Mouse (Mus musculus): Measurements from ENCODE around the gene Spink4. TPM values are rescaled to one million over a fixed set of nuclear protein-coding genes. Genes with fewer than 3 reads are reported as not detected.

Gene Spink4
- polyA plus RNA-seq, 1 experiment from 2014 or later: not detected

DNA sequence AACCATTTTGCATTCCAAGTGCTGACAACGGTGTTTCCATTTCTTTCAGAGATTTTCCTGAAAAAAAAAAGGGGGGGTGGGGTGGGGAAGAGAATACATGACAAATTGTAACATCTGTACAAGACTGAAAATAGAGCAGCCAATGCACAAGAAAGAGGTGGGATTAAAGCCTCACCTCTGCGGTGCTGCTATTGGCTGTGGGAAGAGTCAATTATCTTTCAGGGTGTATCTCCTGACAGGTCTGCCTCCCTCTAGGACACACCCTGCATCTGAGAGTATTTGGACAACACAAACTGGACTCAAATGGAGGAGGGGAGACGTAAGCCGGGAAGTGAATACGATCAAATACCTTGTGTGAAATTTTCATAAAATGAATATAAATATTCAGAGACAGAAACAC is 23.8 kb downstream of the Spink4 start:
- peaks cover 10% of the 10 kb centered on the region for H3K4me1 ChIP-seq
- peaks cover 68% of the 10 kb centered on the region for H3K36me3 ChIP-seq
- ATAC-seq (ENCODE audit: low FRiP score): no peak
- no peaks in the 10 kb centered on the region for H3K27me3 ChIP-seq
- no peak overlapping the region for H3K9ac ChIP-seq
- H3K4me3 ChIP-seq: no peak overlapping the region
- no peak overlapping the region for H3K27ac ChIP-seq
- peaks cover 3% of the 10 kb centered on the region; the same call in 1 of the 2 replicates for H3K9me3 ChIP-seq (replicated peaks)
- 98% methylated on average over 5 of the region's 5 CpGs for WGBS
- no peak overlapping the region for H3K4me2 ChIP-seq (replicated peaks)

DNA sequence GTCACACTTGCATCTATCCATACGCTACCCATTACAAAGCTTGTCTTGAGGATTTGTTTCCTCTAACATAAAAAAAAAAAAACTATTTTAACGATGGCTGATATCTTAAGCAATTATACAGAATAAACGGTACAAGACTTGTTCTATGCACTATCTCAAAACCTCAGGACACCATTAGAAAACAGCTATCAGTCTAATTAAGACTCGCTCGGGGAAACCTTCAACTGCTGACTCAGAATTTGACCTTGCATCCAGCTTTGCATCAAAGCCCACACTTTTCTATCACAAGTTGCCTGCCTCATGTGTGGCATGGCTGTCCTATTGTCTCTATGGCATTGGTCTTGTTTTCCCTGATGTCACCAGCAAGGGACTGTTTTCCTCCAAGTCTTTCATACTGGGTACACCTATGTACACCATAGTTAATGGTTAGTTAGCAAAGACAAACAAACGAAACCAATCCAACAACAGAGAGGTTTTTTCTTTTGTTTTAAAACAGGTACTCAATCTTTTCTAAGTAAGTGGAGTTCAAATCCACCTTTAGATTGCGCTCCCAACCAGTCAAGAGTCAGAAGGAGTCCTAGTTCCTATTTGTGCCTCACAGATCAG is 26.8 kb downstream of the Spink4 start:
- Histone ChIP-seq H3K4me2 (replicated peaks) (peak overlapping the region; percentile 57), H3K27ac (no peak overlapping the region), H3K4me1 (peaks cover 18% of the 10 kb centered on the region), H3K9me3 (replicated peaks) (no peaks in the 10 kb centered on the region), H3K4me3 (peak overlapping the region; percentile 95), H3K27me3 (no peaks in the 10 kb centered on the region), H3K36me3 (peaks cover 48% of the 10 kb centered on the region), H3K9ac (peak overlapping the region; percentile 90)
- 87% methylated on average over 7 of the region's 7 CpGs for WGBS
- no peak for ATAC-seq (ENCODE audit: low FRiP score)

DNA sequence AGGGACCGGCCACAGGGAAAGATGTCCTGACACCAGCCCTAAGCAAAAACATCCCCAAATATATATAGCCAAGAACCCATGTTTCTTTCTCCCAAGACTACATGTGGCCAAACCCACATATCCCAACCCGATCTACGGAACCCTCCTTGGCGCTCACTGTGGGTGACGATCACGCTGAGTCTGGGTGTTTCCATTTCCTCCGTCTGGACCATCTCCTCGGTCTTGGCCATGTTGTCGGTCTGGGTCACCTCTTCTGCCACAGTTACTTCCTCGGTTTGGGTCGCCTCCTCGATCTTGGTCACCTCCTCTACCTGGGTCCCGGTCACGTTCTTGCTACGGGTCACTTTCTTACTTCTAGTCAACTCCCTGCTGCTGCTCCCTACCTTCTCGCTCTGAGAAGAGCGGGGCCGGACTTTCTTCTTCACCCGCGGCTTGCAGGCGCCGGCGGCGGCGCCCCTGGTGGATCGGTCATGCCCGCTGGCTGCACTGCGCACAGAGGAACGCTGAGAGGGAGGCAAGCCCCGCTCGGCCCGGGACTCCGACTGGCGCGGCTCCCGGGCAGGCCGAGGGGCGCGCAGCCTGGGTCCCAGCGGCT is 27.8 kb downstream of the Spink4 start:
- WGBS: under 1% methylated on average over 40 of the region's 40 CpGs
- H3K27me3 ChIP-seq: no peaks in the 10 kb centered on the region
- peak overlapping the region; percentile 89 for H3K27ac ChIP-seq
- peaks cover 18% of the 10 kb centered on the region for H3K4me1 ChIP-seq
- H3K4me2 ChIP-seq (replicated peaks): peak overlapping the region; percentile 57
- ATAC-seq (ENCODE audit: low FRiP score): no peak; the same call in 1 of the 2 replicates
- H3K36me3 ChIP-seq: peaks cover 44% of the 10 kb centered on the region
- peak overlapping the region; percentile 95 for H3K4me3 ChIP-seq
- peak overlapping the region; percentile 90 for H3K9ac ChIP-seq
- H3K9me3 ChIP-seq (replicated peaks): no peaks in the 10 kb centered on the region

DNA sequence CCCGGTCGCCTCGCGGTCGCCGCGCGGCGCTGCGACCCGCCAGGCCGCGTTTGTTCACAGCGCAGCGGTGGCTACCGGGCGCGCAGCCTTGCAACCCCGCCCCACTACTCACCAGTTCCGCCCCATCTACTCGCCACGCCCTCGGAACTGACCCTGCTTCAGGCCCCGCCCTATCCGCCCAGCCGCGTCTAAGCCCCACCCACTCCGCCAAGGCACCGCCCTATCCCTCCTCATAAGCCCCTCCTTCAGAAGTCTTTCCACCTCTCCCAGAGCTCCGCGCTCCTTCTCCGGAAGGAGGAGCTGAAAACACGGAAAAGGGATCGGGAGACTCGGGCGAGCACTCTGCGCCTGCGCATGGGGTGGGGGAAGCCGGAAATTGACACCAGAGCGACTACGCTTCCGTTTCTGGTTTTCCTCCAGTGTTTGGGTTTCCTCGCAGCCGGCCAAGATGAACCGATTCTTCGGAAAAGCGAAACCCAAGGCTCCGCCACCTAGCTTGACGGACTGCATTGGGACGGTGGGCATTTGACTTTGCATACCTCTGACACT is 28.4 kb downstream of the Spink4 start, which contains the start of the genes Bag1 and Chmp5:
Gene Bag1 (minus strand): TSS at position 135 of the 549 bp plus-strand sequence.
Gene Chmp5 (plus strand): TSS at position 248 of the 549 bp plus-strand sequence.
- Histone ChIP-seq H3K4me2 (replicated peaks) (peak within 1 kb of the TSS; percentile 76), H3K36me3 (peaks cover 44% of the 10 kb centered on the region), H3K9ac (peak within 1 kb of the TSS; percentile 90), H3K27ac (peak within 1 kb of the TSS; percentile 89), H3K9me3 (replicated peaks) (no peaks in the 10 kb centered on the region), H3K27me3 (no peaks in the 10 kb centered on the region), H3K4me3 (peak within 1 kb of the TSS; percentile 95), H3K4me1 (peaks cover 18% of the 10 kb centered on the region)
- WGBS: under 1% methylated on average over 50 of the region's 50 CpGs
- ATAC-seq (ENCODE audit: low FRiP score): peak; percentile 98

DNA sequence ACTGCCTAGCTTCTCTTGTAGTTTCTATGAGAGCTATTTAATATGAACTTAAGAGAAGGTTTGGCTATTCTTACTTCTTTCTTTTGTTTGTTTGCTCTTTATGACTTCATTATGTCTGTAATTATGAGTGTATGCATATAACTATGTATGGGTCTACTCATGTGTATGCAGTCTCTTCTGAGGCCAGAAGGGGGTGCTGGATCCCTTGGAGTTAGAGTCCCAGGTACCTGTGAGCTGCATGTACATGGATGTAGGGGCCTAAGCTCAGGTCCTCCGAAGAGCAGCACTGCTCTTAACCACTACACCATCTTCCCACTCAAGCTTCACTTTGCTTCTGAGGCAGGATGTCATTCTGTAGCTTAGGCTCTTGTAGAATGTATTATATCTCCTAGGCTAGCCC is 33.7 kb downstream of the Spink4 start:
- no peak overlapping the region for H3K9ac ChIP-seq
- H3K9me3 ChIP-seq (replicated peaks): no peaks in the 10 kb centered on the region
- no peaks in the 10 kb centered on the region for H3K27me3 ChIP-seq
- no peak overlapping the region for H3K27ac ChIP-seq
- H3K4me1 ChIP-seq: peaks cover 8% of the 10 kb centered on the region
- WGBS: 79% methylated on average over 1 of the region's 1 CpGs
- no peak for ATAC-seq (ENCODE audit: low FRiP score)
- no peak overlapping the region for H3K4me3 ChIP-seq
- H3K4me2 ChIP-seq (replicated peaks): no peak overlapping the region
- peaks cover 62% of the 10 kb centered on the region for H3K36me3 ChIP-seq

DNA sequence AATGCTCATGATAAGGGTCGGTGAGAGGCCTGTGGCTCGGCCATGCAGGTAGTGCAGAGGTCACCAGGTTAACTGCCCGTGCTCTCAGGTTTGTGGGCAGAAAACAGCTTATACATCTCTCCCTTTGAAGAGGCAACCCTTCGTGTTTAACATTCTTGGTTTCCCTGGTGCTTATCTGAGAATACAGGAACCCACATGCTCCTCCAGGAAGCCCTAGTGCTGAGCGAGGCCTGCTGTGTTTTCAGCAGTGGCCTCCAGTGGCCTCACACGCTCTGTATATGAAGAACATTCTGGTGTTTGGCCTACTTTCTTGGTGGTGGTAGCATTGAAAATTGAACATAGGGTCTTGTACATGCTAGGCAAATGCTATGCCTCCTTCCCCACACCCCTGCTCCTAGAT is 36.1 kb downstream of the Spink4 start:
- no peak for ATAC-seq (ENCODE audit: low FRiP score)
- 88% methylated on average over 6 of the region's 6 CpGs for WGBS
- no peak overlapping the region for H3K9ac ChIP-seq
- H3K27me3 ChIP-seq: no peaks in the 10 kb centered on the region
- H3K4me3 ChIP-seq: no peak overlapping the region
- H3K36me3 ChIP-seq: peaks cover 76% of the 10 kb centered on the region
- no peaks in the 10 kb centered on the region for H3K4me1 ChIP-seq
- H3K9me3 ChIP-seq (replicated peaks): no peaks in the 10 kb centered on the region
- H3K4me2 ChIP-seq (replicated peaks): no peak overlapping the region
- no peak overlapping the region for H3K27ac ChIP-seq

DNA sequence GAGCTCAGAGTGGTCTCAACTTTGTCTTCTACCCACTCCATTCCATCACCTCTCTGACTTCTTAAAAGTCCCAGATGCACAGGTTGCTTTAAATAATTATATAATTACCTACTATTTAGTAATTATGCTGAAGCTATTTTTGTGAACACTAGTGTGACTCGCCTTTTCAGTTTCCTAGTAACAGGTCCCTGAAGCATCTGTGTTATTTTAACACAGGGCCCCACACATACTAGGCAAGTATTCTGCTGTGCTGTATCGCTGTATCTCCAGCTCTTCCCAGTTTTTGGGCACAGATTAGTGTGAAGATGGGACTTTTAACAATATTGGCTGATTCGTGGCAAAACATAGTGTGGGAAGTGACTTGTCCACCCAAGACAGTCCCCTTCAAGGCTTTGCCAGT is 43.7 kb downstream of the Spink4 start:
- H3K36me3 ChIP-seq: peaks cover 82% of the 10 kb centered on the region

DNA sequence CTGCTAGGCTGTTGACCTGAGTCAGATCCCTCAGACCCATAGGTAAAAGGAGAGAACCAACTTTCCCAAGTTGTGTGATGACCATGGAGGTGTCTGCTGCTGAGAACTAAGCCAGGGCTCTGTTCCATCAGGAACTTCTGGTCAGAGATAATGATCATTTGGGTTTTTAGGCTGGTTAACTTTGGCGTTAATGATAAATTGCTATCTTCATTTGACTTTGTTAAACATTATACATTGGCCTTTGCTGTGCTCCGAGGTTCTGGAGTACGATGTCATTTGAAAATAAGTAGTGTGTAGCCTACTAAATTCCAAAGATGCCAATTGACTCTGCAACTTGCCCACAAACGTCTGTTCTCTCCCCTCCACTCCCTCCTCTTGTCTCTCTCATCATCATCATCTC is 49.3 kb downstream of the Spink4 start:
- no peak for ATAC-seq (ENCODE audit: low FRiP score)
- WGBS: 76% methylated on average over 4 of the region's 4 CpGs
- H3K9ac ChIP-seq: no peak overlapping the region
- peaks cover 18% of the 10 kb centered on the region for H3K4me1 ChIP-seq
- no peaks in the 10 kb centered on the region for H3K27me3 ChIP-seq
- no peak overlapping the region for H3K4me2 ChIP-seq (replicated peaks)
- H3K27ac ChIP-seq: no peak overlapping the region
- H3K9me3 ChIP-seq (replicated peaks): no peaks in the 10 kb centered on the region
- no peak overlapping the region for H3K4me3 ChIP-seq
- peaks cover 33% of the 10 kb centered on the region for H3K36me3 ChIP-seq

More for the DNA sequence above, 43.7 kb downstream of the Spink4 start:
- no peak for ATAC-seq (ENCODE audit: low FRiP score)
- Histone ChIP-seq H3K4me3 (no peak overlapping the region), H3K4me2 (replicated peaks) (no peak overlapping the region), H3K9me3 (replicated peaks) (no peaks in the 10 kb centered on the region), H3K27ac (no peak overlapping the region), H3K27me3 (no peaks in the 10 kb centered on the region), H3K9ac (no peak overlapping the region), H3K4me1 (no peaks in the 10 kb centered on the region)
- 94% methylated on average over 3 of the region's 3 CpGs for WGBS

DNA sequence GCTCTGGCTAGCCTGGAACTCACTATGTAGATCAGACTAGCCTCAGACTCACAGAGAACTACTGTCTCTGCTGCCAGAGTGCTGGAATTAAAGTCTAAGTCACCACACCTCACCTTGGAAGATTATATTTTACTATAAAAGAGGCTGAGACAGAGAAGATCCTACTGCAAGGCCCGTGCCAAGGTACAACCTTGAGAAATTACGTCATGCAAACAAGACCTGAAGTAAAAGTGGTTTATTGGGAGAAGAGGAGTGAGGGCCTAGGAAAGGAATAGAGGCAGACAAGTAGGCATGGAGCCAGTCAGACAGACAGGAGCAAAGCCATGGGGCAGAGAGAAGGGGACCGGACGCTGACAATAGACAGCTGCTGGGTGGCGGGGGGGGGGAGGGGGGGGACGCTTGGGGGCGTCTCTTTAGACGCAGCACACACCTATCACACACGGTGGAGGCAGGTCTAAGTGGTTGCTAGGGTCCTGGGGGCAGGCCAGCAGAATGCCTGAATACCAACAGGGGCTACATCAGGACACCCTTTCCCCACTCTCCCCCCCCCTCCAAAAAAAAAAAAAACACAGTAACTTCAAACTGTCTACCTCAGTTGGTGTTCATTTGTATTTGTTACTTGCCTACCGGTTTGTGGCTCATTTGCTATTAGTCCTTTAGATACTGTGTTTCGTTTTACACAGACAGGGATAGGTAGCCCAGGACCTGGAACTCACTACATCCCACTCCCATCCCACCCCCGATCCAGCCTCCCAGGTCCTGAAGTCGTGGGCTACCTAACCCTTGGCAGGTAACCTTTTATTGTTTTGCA is 50.1 kb downstream of the Spink4 start:
- peak overlapping the region; percentile 96 for H3K4me3 ChIP-seq
- peak overlapping the region; percentile 92 for H3K27ac ChIP-seq
- H3K9ac ChIP-seq: peak overlapping the region; percentile 89
- H3K9me3 ChIP-seq (replicated peaks): no peaks in the 10 kb centered on the region
- peak; percentile 72 for ATAC-seq (ENCODE audit: low FRiP score)
- H3K4me2 ChIP-seq (replicated peaks): peak overlapping the region; percentile 79
- peaks cover 27% of the 10 kb centered on the region for H3K36me3 ChIP-seq
- 29% methylated on average over 9 of the region's 13 CpGs for WGBS
- no peaks in the 10 kb centered on the region for H3K27me3 ChIP-seq
- peaks cover 18% of the 10 kb centered on the region for H3K4me1 ChIP-seq

DNA sequence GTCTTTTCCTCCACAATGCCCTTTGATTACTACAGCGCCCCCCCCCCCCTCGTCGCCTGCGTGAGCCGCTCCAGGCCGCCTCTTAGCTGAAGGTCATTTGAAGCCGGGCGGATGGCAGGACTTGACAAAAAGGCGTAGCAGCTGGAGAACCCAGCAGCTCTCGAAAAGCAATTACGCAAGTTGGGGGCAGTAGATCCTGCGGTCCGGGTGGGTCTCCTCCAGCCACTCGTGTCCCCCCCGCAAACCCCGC is 50.7 kb downstream of the Spink4 start:
- ATAC-seq (ENCODE audit: low FRiP score): no peak
- Histone ChIP-seq H3K4me3 (peak overlapping the region; percentile 96), H3K9me3 (replicated peaks) (no peaks in the 10 kb centered on the region), H3K27me3 (no peaks in the 10 kb centered on the region), H3K4me1 (peaks cover 18% of the 10 kb centered on the region), H3K4me2 (replicated peaks) (peak overlapping the region; percentile 79), H3K9ac (peak overlapping the region; percentile 89), H3K27ac (peak overlapping the region; percentile 92), H3K36me3 (peaks cover 23% of the 10 kb centered on the region)
- WGBS: under 1% methylated on average over 16 of the region's 16 CpGs

DNA sequence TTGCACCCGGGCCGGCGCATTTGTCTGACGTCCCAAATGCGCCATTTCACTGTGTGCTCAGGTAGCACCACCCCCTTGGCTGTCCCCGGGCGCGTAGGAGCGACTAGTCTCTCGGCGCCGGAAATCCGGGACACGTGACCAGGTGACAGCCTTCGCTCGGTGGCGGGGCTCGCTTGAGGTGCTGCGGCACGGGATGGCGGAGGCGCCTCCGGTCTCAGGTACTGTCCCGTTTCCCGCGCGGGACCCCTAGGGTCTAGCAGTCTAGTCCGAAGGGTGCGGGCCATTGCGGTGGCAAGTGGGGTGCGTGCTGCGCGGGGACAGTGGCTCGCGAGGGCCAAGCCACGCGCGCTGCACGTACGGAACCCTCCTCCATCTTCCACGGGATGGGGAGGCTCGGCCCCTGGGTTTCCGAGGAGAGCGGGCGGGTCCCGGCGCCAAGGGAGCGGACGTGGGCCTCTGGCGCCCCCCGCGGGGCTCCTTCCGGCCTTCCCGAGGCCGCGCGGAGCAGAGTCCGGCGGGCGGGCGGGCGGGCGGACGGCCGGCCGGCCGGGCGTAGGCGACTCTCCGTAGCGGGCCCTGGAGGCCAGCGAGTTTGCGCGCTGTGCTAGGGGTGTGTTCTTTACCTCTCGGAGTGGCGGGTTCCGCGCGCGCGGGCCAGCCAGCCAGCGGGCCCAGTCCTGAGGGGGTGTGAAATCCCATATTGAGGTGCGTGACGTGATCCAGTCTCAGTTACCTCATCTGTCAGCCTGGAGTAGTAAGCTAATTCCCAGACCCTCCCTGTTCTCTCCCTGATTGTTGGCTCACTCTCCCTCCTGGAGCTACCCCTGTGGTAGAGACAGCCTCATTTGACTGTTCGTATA is 51.2 kb downstream of the Spink4 start, which contains the start of gene Nfx1:
Gene Nfx1 (plus strand): TSS at position 65 of the 860 bp plus-strand sequence.
- peak within 1 kb of the TSS; percentile 79 for H3K4me2 ChIP-seq (replicated peaks)
- H3K36me3 ChIP-seq: peaks cover 18% of the 10 kb centered on the region
- H3K9me3 ChIP-seq (replicated peaks): no peaks in the 10 kb centered on the region
- H3K27me3 ChIP-seq: no peaks in the 10 kb centered on the region
- peak; percentile 96 for ATAC-seq (ENCODE audit: low FRiP score)
- peak within 1 kb of the TSS; percentile 89 for H3K9ac ChIP-seq
- peak within 1 kb of the TSS; percentile 92 for H3K27ac ChIP-seq
- under 1% methylated on average over 76 of the region's 85 CpGs for WGBS
- peak within 1 kb of the TSS; percentile 96 for H3K4me3 ChIP-seq
- peaks cover 18% of the 10 kb centered on the region for H3K4me1 ChIP-seq

Measured in hindbrain, embryonic 12.5 days (tissue).